Mouse (Mus musculus): Measurements from ENCODE around the gene Armc2.

Armc2 gene

DNA sequence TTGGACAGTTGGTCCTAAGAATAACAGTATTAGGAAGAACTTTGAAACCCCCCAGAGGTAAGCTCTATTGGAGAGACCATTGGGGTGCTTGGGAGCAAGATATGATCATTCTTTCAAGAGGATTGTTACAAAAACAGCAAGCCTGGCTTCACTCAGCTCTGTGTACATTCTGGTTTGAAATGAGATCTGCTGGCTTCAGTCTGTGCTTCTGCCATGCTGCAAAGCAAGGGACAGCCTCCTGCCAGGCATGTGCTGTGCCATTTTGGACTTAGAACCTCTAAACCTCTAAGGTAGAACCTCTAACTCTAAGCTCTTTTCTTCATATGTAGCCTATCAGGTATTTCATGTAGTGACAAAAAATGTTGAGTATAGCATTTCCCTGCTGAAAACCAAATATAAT, 142.6 kb downstream of the Armc2 start:
- TF ChIP-seq NANOG (IDR thresholded peaks at IDR 0.05; ENCODE audit: borderline replicate concordance, low read length) (no peak), CTCF (conservative IDR thresholded peaks at IDR 0.05; ENCODE audit: low read length) (no peak), POU5F1 (IDR thresholded peaks at IDR 0.05; ENCODE audit: borderline replicate concordance, low read length) (no peak)
- H3K4me3 ChIP-seq (replicated peaks; ENCODE audit: low read length): no peak overlapping the region
- peaks cover 9% of the 10 kb centered on the region for H3K4me1 ChIP-seq (replicated peaks; ENCODE audit: low read depth, low read length)
- no peaks in the 10 kb centered on the region for H3K36me3 ChIP-seq (ENCODE audit: insufficient read depth, low read length)
- no peaks in the 10 kb centered on the region for H3K9me3 ChIP-seq (ENCODE audit: low read length)
- H3K27me3 ChIP-seq (ENCODE audit: insufficient read depth, low read length): no peaks in the 10 kb centered on the region

GRCm38 (mm10) chr10:41871564-41871963, 146.7 kb downstream of the Armc2 start:
- no peaks in the 10 kb centered on the region for H3K36me3 ChIP-seq (ENCODE audit: insufficient read depth, low read length)
- H3K4me3 ChIP-seq (replicated peaks; ENCODE audit: low read length): no peak overlapping the region
- no peaks in the 10 kb centered on the region for H3K27me3 ChIP-seq (ENCODE audit: insufficient read depth, low read length)
- no peaks in the 10 kb centered on the region for H3K4me1 ChIP-seq (replicated peaks; ENCODE audit: low read depth, low read length)
- no peak for TF ChIP-seq POU5F1 (IDR thresholded peaks at IDR 0.05; ENCODE audit: borderline replicate concordance, low read length)
- no peak for TF ChIP-seq NANOG (IDR thresholded peaks at IDR 0.05; ENCODE audit: borderline replicate concordance, low read length)
- no peak for TF ChIP-seq CTCF (conservative IDR thresholded peaks at IDR 0.05; ENCODE audit: low read length)
- peaks cover 3% of the 10 kb centered on the region for H3K9me3 ChIP-seq (ENCODE audit: low read length)

DNA sequence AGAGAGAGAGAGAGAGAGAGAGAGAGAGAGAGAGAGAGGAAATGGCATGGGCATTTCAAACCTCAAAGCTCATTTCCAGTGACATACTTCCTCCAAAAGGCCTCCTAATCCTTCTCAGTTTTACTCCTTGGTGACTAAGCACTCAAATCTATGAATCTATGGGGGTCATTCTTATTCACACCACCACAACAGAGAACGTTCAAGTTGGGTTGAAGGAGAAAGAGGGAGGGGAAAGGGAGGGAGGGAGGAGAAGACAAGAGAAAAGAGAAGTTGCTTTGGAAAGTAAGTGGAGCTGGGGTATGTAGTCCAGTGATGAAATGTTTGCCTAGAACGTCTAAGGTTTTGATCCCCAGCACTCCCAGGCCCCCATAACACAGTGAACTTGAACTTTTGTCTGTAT, 148.1 kb downstream of the Armc2 start:
- TF ChIP-seq POU5F1 (IDR thresholded peaks at IDR 0.05; ENCODE audit: borderline replicate concordance, low read length): no peak
- Histone ChIP-seq H3K27me3 (ENCODE audit: insufficient read depth, low read length) (no peaks in the 10 kb centered on the region), H3K4me3 (replicated peaks; ENCODE audit: low read length) (no peak overlapping the region), H3K4me1 (replicated peaks; ENCODE audit: low read depth, low read length) (no peaks in the 10 kb centered on the region), H3K36me3 (ENCODE audit: insufficient read depth, low read length) (no peaks in the 10 kb centered on the region), H3K9me3 (ENCODE audit: low read length) (peaks cover 12% of the 10 kb centered on the region)

DNA sequence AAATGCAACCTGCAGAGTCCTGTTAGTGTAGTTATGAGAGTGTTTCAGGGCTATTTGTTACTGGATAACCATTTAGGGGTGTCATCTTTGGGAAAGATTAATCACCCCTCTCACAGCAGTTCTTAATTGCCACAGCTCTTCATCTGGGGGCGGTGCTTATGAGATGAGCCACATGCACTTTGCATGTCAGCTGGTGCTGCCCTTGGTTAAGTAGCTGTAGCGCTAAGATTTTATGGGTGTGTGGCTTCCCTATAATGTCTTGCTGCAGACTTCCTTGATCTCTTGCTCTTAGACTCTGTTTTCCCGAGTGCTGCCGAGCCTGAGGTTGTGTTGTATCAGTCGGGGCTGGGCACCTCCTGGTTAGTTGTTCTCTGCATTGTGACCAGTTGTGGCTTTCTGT, 150.3 kb downstream of the Armc2 start:
- Histone ChIP-seq H3K4me3 (replicated peaks; ENCODE audit: low read length) (no peak overlapping the region), H3K9me3 (ENCODE audit: low read length) (peaks cover 12% of the 10 kb centered on the region), H3K36me3 (ENCODE audit: insufficient read depth, low read length) (no peaks in the 10 kb centered on the region), H3K27me3 (ENCODE audit: insufficient read depth, low read length) (no peaks in the 10 kb centered on the region), H3K4me1 (replicated peaks; ENCODE audit: low read depth, low read length) (no peaks in the 10 kb centered on the region)
- TF ChIP-seq NANOG (IDR thresholded peaks at IDR 0.05; ENCODE audit: borderline replicate concordance, low read length): no peak
- no peak for TF ChIP-seq CTCF (conservative IDR thresholded peaks at IDR 0.05; ENCODE audit: low read length)
- no peak for TF ChIP-seq POU5F1 (IDR thresholded peaks at IDR 0.05; ENCODE audit: borderline replicate concordance, low read length)

DNA sequence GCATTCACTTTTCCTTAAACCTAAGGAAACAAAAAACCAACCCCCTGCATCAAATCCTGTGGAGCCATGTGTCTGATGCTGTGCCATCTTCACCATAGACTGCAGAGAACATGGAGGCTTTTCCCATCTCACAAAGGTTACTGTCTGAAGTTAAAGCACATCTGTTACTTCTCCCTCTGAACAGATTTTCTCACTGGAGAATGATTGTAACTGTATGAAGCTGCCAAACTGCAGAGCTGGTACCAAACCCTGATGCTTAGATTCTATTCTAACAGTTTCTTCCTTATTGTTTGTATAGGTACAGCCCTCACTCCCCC, 151.4 kb downstream of the Armc2 start:
- Histone ChIP-seq H3K36me3 (ENCODE audit: insufficient read depth, low read length) (no peaks in the 10 kb centered on the region), H3K27me3 (ENCODE audit: insufficient read depth, low read length) (no peaks in the 10 kb centered on the region), H3K4me1 (replicated peaks; ENCODE audit: low read depth, low read length) (no peaks in the 10 kb centered on the region), H3K9me3 (ENCODE audit: low read length) (peaks cover 12% of the 10 kb centered on the region), H3K4me3 (replicated peaks; ENCODE audit: low read length) (no peak overlapping the region)
- TF ChIP-seq CTCF (conservative IDR thresholded peaks at IDR 0.05; ENCODE audit: low read length): no peak
- no peak for TF ChIP-seq NANOG (IDR thresholded peaks at IDR 0.05; ENCODE audit: borderline replicate concordance, low read length)
- TF ChIP-seq POU5F1 (IDR thresholded peaks at IDR 0.05; ENCODE audit: borderline replicate concordance, low read length): no peak

GRCm38 (mm10) chr10:41866069-41866837, 152.0 kb downstream of the Armc2 start:
- peaks cover 12% of the 10 kb centered on the region for H3K9me3 ChIP-seq (ENCODE audit: low read length)
- H3K4me3 ChIP-seq (replicated peaks; ENCODE audit: low read length): no peak overlapping the region
- H3K4me1 ChIP-seq (replicated peaks; ENCODE audit: low read depth, low read length): no peaks in the 10 kb centered on the region
- no peaks in the 10 kb centered on the region for H3K36me3 ChIP-seq (ENCODE audit: insufficient read depth, low read length)
- no peaks in the 10 kb centered on the region for H3K27me3 ChIP-seq (ENCODE audit: insufficient read depth, low read length)
- no peak for TF ChIP-seq POU5F1 (IDR thresholded peaks at IDR 0.05; ENCODE audit: borderline replicate concordance, low read length)
- no peak for TF ChIP-seq CTCF (conservative IDR thresholded peaks at IDR 0.05; ENCODE audit: low read length)
- TF ChIP-seq NANOG (IDR thresholded peaks at IDR 0.05; ENCODE audit: borderline replicate concordance, low read length): no peak
